Mouse (Mus musculus) splenic B cell, adult 2 months (primary cell): ENCODE results near the gene Map1b.

Experiments
- DNase-seq: peaks from one replicate; pipeline ENCODE4 v3.0.0-alpha.2; 2011; ENCODE audit warnings: low read depth, low spot score
- H3K27me3 ChIP-seq: 2 replicates; pipeline ENCODE4 v1.6.1; 2012; ENCODE audit warnings: mild to moderate bottlenecking, low read length, moderate library complexity, mixed read lengths; ENCODE audit not compliant: control insufficient read depth, poor library complexity, insufficient read depth, severe bottlenecking
- H3K36me3 ChIP-seq: 2 replicates; pipeline ENCODE4 v1.6.1; 2012; ENCODE audit warnings: mild to moderate bottlenecking, low read length, moderate library complexity, mixed read lengths; ENCODE audit not compliant: control insufficient read depth, poor library complexity, insufficient read depth, severe bottlenecking

Gene Map1b

DNA sequence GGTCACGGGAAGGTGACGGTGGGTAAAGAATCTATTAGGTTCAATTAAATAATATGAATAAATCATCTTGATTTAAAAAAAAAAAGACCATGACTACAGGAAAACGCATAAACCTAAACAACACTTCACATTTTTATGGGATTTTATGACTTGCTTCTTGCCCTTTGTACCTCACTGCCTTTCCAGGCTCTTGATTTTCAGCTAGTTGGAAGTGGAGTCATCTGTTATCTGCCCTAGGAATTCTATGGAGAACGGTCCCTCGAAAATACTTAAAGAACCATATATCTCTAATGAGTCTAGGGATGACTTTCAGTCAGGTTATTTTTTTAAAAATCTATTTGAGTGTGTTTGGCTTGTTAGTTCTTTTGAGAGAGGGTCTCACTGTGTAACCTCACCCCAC is 30.5 kb upstream of the Map1b start:
- no peak for DNase-seq
- no peaks in the 10 kb centered on the region for H3K36me3 ChIP-seq
- no peaks in the 10 kb centered on the region for H3K27me3 ChIP-seq

GRCm38 (mm10) chr13:99545201-99545600 is 28.9 kb upstream of the Map1b start:
- DNase-seq: no peak
- no peaks in the 10 kb centered on the region for H3K27me3 ChIP-seq

GRCm38 (mm10) chr13:99541429-99542267 is 25.3 kb upstream of the Map1b start:
- Histone ChIP-seq H3K27me3 (no peaks in the 10 kb centered on the region), H3K36me3 (no peaks in the 10 kb centered on the region)
- DNase-seq: no peak

More at GRCm38 (mm10) chr13:99545201-99545600, 28.9 kb upstream of the Map1b start:
- no peaks in the 10 kb centered on the region for H3K36me3 ChIP-seq

DNA sequence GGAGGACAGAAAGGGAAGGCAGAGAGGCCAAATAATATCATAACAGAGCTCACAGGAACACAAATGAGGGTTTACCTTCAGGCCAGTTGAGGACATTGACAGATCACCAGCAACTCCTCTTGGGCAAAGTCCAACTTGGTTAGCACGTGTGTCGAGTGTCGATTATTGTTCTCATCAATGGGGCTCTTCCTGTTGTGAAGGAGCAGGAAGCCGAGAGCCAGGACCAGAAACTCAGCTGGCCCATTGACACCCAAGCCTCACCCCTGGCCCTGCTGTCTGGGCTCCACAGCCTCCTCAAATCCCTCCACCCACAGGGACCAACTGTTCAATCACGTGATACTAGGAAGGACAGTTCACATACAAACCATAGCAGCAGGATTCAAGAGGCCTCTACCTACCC is 22.9 kb upstream of the Map1b start:
- H3K27me3 ChIP-seq: no peaks in the 10 kb centered on the region

GRCm38 (mm10) chr13:99538851-99539250 is 22.5 kb upstream of the Map1b start:
- DNase-seq: no peak
- Histone ChIP-seq H3K27me3 (no peaks in the 10 kb centered on the region), H3K36me3 (no peaks in the 10 kb centered on the region)

More for the DNA sequence above, 22.9 kb upstream of the Map1b start:
- H3K36me3 ChIP-seq: no peaks in the 10 kb centered on the region
- DNase-seq: no peak

DNA sequence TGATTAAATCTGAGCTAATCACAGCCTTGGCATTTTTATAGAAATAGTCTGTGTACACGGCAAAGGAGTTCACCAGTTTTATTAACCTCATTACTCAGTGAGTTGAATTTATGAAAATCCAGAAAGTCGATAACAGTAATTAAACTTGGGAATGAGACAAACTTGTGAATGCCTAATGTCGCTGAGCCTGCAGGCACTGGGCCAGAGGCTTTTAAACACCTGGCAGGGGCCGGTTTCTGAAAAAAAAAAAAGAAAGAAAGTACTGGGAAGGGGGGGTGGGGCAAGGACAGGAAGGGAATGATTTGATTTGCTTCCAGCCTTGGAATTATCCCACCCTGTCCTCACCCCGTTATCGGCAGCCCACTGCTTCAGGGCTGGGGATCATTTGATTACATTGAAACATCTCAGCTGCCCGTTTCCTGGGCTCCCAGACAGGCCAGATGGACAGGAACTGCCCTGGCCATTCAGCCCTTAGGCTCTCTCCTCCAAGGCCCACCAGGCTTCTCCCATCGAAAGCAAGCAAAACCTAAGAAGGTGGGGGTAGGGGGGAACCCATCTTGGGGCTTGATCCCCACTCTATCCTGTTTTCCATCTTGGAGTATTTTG is 21.7 kb upstream of the Map1b start:
- H3K36me3 ChIP-seq: no peaks in the 10 kb centered on the region
- no peak for DNase-seq
- no peaks in the 10 kb centered on the region for H3K27me3 ChIP-seq

- DNase-seq: no peak
- Histone ChIP-seq H3K27me3 (no peaks in the 10 kb centered on the region), H3K36me3 (no peaks in the 10 kb centered on the region)
Observed at GRCm38 (mm10) chr13:99528456-99528855, 12.1 kb upstream of the Map1b start.

GRCm38 (mm10) chr13:99527936-99528335 is 11.6 kb upstream of the Map1b start:
- H3K27me3 ChIP-seq: no peaks in the 10 kb centered on the region
- no peak for DNase-seq
- H3K36me3 ChIP-seq: no peaks in the 10 kb centered on the region

GRCm38 (mm10) chr13:99525491-99525890 is 9.2 kb upstream of the Map1b start:
- Histone ChIP-seq H3K36me3 (no peaks in the 10 kb centered on the region), H3K27me3 (no peaks in the 10 kb centered on the region)
- DNase-seq: no peak

DNA sequence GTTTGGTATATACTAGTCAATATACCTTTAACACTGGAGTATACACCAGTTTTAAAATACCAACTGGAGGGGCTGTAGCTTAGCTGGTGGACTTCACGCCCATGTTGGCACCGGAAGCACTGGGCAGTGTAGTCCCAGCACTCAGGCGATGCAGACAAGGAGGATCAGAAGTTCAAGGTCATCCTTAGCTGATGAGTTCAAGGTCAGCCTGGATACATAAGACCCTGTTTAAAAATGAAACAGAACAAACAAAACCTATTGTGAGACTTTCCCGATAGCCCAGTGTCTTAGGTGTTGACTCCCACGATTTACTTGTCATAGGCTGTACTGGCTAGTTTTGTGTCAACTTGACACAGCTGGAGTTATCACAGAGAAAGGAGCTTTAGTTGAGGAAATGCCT is 1.5 kb upstream of the Map1b start:
- no peak for DNase-seq
- H3K36me3 ChIP-seq: no peaks in the 10 kb centered on the region
- H3K27me3 ChIP-seq: no peaks in the 10 kb centered on the region

DNA sequence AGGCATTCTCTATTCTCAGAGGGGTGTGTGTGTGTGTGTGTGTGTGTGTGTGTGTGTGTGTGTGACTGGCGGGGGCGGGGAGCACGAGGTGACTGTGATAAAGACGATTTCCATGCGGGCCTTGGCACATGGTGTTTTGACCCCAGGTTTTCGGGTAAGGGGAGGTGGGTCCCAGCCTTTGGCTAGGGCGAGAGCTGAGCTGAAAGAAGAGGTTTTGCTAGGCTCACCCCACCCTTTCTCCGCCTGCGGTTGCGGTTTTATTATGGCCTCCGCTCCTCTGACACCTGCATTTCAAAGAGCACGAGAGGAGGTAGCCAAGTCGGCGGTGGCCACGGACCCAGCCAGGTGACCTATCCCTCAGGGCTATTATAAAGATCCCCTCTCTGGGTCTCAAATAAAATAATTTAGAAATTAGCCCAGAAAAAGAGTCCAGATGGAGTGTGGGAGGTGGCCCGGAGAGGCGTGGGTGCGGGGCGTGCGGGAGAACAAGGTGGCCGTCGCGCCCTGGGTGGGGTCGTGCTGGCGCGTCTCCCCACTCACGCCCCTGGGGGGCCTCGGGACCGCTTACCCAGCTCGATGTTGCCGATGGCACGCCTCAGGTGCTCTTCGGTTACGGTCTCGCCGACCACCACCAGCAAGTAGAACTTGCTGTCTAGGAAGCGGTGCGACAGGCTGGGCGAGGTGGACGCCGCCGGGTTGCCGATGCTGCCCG is 448 bp downstream of the Map1b start:
- no peaks in the 10 kb centered on the region for H3K36me3 ChIP-seq
- DNase-seq: peak; percentile 18
- no peaks in the 10 kb centered on the region for H3K27me3 ChIP-seq

DNA sequence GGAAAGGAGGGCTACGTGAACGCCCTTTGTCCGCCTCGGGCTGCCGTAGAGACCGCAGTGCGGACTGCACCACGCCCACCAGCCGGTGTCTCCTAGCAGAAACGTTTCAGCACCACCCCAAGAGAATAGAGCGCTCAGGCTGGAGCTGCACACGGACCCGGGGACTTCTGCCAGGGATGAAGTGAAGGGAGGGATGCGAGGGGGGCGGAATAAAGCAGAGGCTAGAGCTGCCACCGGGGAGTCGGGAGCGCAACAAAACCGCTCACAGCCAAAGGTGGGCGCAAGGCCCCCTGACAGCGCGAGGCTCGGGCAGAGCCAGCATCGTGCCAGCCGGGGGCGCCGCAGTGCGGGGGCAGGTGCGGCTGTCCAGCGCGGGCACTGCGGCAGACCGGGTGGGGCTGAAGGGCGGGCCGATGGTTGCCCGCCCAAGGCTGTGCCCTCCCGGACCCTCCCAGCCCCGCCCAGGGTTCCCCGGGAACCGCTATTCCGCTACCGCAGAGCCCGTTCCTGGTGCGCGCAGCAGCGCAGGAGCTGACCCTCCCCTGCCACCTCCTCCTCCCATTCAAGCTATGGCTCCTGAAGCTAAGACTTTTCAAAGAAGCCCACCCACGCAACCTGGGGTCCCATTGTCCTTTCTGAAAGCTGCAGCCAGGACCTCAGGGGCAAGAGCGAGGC is 1.3 kb downstream of the Map1b start:
- Histone ChIP-seq H3K27me3 (no peaks in the 10 kb centered on the region), H3K36me3 (no peaks in the 10 kb centered on the region)
- DNase-seq: no peak

GRCm38 (mm10) chr13:99513990-99514389 is 2.4 kb downstream of the Map1b start:
- Histone ChIP-seq H3K36me3 (no peaks in the 10 kb centered on the region), H3K27me3 (no peaks in the 10 kb centered on the region; the same call in 1 of the 2 replicates)
- no peak for DNase-seq

DNA sequence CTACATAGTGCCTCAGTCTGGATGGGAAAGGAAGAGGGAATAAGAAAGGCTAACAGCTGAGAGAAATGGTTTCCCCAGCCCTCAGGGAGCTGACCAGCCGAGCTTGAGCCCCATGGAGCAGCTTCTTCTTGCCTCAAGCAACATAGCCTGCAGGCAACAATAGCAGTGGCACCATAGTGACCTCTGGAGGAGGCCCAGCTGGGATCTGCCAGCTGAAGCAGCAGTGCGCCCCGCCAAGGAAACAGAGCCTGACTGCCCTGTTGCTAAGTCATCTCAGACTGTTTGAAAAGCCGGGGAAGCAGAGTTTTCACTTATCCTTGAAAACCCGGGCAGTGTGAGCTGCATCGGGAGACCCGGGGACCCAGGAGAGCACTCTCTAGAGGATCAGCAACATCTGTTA is 3.2 kb downstream of the Map1b start:
- no peaks in the 10 kb centered on the region for H3K36me3 ChIP-seq
- H3K27me3 ChIP-seq: no peaks in the 10 kb centered on the region; the same call in 1 of the 2 replicates
- no peak for DNase-seq
